Comparison of ENCODE assay signal across 19 mouse cellular contexts in genomic region chr4:123093869-123094268, GRCm38 (mm10). TPM values are rescaled to one million over a fixed set of nuclear protein-coding genes. Genes with fewer than 3 reads are reported as not detected.
A peak's percentile ranks its signal among the peaks of the same experiment; 100 is the strongest.
DNase-seq lines count a peak whose midpoint lies in the region; ATAC-seq lines count a peak whose summit lies in the region.
"Had no signal": no experiment of that assay in that cellular context is flagged by ENCODE, and none has a peak within 500 bp of the region (broad histone marks: within the 10 kb centered on the region; RNA-seq: fewer than 3 reads in every experiment).

No protein-coding gene starts in this region.

- ATAC-seq in lung, embryonic 15.5 days (ENCODE audit: borderline replicate concordance, extremely low read depth, low FRiP score, low TSS enrichment) = peak; percentile 67; the same call in 1 of the 2 replicates
- ATAC-seq in intestine, embryonic 16.5 days = peak; percentile 47
- ATAC-seq in stomach, embryonic 16.5 days (ENCODE audit: insufficient read depth, low FRiP score) = peak; percentile 18; the same call in 1 of the 2 replicates
- no peak for ATAC-seq in kidney, embryonic 15.5 days (replicated peaks; ENCODE audit: low FRiP score)

- intact Hi-C loops in heart, postnatal 25 days (cut with DNase I) = no loop called here

- no peak for DNase-seq in heart, embryonic 10.5 days (ENCODE audit: low spot score)
- DNase-seq in heart, postnatal 25 days (ENCODE audit: low spot score) = no peak
- DNase-seq in lung, postnatal 4 days = no peak
- no peak for DNase-seq in right cerebral cortex, adult 18-20 months
- DNase-seq: adrenal gland, adult 8-10 months; cerebellum, adult 11 months; cerebellum, postnatal 25 days; gastrocnemius, adult 2 months had no signal

- no peaks in the 10 kb centered on the region for H3K9me3 ChIP-seq in heart, embryonic 10.5 days
- no peaks in the 10 kb centered on the region for H3K9me3 ChIP-seq in lung, embryonic 15.5 days
- no peaks in the 10 kb centered on the region for H3K9me3 ChIP-seq in intestine, embryonic 16.5 days (ENCODE audit: control insufficient read depth, low read length)
- no peaks in the 10 kb centered on the region for H3K9me3 ChIP-seq in stomach, embryonic 16.5 days (replicated peaks; ENCODE audit: control insufficient read depth, low read length)
- no peaks in the 10 kb centered on the region for H3K9me3 ChIP-seq in kidney, embryonic 15.5 days (replicated peaks)
- H3K9me3 ChIP-seq: neural tube, embryonic 12.5 days had no signal

- H3K27me3 ChIP-seq in heart, embryonic 10.5 days (ENCODE audit: insufficient read depth, poor library complexity, severe bottlenecking) = peaks cover 4% of the 10 kb centered on the region; the same call in 1 of the 2 replicates
- no peaks in the 10 kb centered on the region for H3K27me3 ChIP-seq in lung, embryonic 15.5 days
- H3K27me3 ChIP-seq in intestine, embryonic 16.5 days (replicated peaks; ENCODE audit: control insufficient read depth, insufficient read depth, low read length) = no peaks in the 10 kb centered on the region
- H3K27me3 ChIP-seq in stomach, embryonic 16.5 days (ENCODE audit: control insufficient read depth, insufficient read depth, low read length) = no peaks in the 10 kb centered on the region
- H3K27me3 ChIP-seq in kidney, embryonic 15.5 days = no peaks in the 10 kb centered on the region
- H3K27me3 ChIP-seq: CH12.LX; neural tube, embryonic 12.5 days had no signal

- no peak overlapping the region for H3K27ac ChIP-seq in heart, embryonic 10.5 days
- peak overlapping the region; percentile 73; the same call in 1 of the 2 replicates for H3K27ac ChIP-seq in lung, embryonic 15.5 days
- no peak overlapping the region for H3K27ac ChIP-seq in intestine, embryonic 16.5 days (ENCODE audit: low read length)
- 0 out of 2 replicates have a peak overlapping the region, but pooled peaks have one; percentile 38 for H3K27ac ChIP-seq in stomach, embryonic 16.5 days (ENCODE audit: low read length)
- no peak overlapping the region for H3K27ac ChIP-seq in kidney, embryonic 15.5 days
- H3K27ac ChIP-seq: gastrocnemius, adult 2 months; macrophage; neural tube, embryonic 12.5 days had no signal

- peak overlapping the region; percentile 41; the same call in 1 of the 2 replicates for H3K4me2 ChIP-seq in lung, embryonic 15.5 days
- H3K4me2 ChIP-seq in intestine, embryonic 16.5 days (ENCODE audit: low read depth, low read length) = peak overlapping the region; percentile 43; the same call in 1 of the 2 replicates
- H3K4me2 ChIP-seq in stomach, embryonic 16.5 days (ENCODE audit: low read depth, low read length) = peak overlapping the region; percentile 41
- H3K4me2 ChIP-seq in kidney, embryonic 15.5 days = no peak overlapping the region
- H3K4me2 ChIP-seq: midbrain, embryonic 11.5 days; neural tube, embryonic 12.5 days had no signal

- 30% methylated on average over 9 of the region's 9 CpGs for WGBS in heart, embryonic 10.5 days
- WGBS in lung, embryonic 15.5 days = 30% methylated on average over 9 of the region's 9 CpGs
- WGBS in intestine, embryonic 16.5 days = 55% methylated on average over 9 of the region's 9 CpGs
- WGBS in stomach, embryonic 16.5 days = 40% methylated on average over 9 of the region's 9 CpGs
- 56% methylated on average over 9 of the region's 9 CpGs for WGBS in kidney, embryonic 15.5 days

- H3K4me1 ChIP-seq in heart, embryonic 10.5 days = peaks cover 9% of the 10 kb centered on the region
- H3K4me1 ChIP-seq in lung, embryonic 15.5 days = no peaks in the 10 kb centered on the region
- 0 out of 2 replicates have a peak, but pooled peaks cover 5% of the 10 kb centered on the region for H3K4me1 ChIP-seq in intestine, embryonic 16.5 days (ENCODE audit: control insufficient read depth, insufficient read depth, low read length)
- no peaks in the 10 kb centered on the region for H3K4me1 ChIP-seq in stomach, embryonic 16.5 days (ENCODE audit: control insufficient read depth, insufficient read depth, low read length)
- H3K4me1 ChIP-seq in kidney, embryonic 15.5 days = peaks cover 3% of the 10 kb centered on the region; the same call in 1 of the 2 replicates
- H3K4me1 ChIP-seq: neural tube, embryonic 12.5 days had no signal

- no peak overlapping the region for H3K9ac ChIP-seq in lung, embryonic 15.5 days
- H3K9ac ChIP-seq in intestine, embryonic 16.5 days (ENCODE audit: low read depth, low read length) = no peak overlapping the region
- H3K9ac ChIP-seq in stomach, embryonic 16.5 days (ENCODE audit: low read length) = no peak overlapping the region
- no peak overlapping the region for H3K9ac ChIP-seq in kidney, embryonic 15.5 days
- H3K9ac ChIP-seq: neural tube, embryonic 12.5 days had no signal

- H3K36me3 ChIP-seq in heart, embryonic 10.5 days = no peaks in the 10 kb centered on the region
- H3K36me3 ChIP-seq in lung, embryonic 15.5 days = no peaks in the 10 kb centered on the region
- no peaks in the 10 kb centered on the region for H3K36me3 ChIP-seq in intestine, embryonic 16.5 days (ENCODE audit: control insufficient read depth, insufficient read depth, low read length)
- H3K36me3 ChIP-seq in stomach, embryonic 16.5 days (ENCODE audit: control insufficient read depth, insufficient read depth, low read length) = no peaks in the 10 kb centered on the region
- no peaks in the 10 kb centered on the region for H3K36me3 ChIP-seq in kidney, embryonic 15.5 days
- H3K36me3 ChIP-seq: neural tube, embryonic 12.5 days had no signal

- H3K4me3 ChIP-seq in heart, embryonic 10.5 days = peak overlapping the region; percentile 33; the same call in 1 of the 2 replicates
- H3K4me3 ChIP-seq in lung, embryonic 15.5 days = no peak overlapping the region
- H3K4me3 ChIP-seq in intestine, embryonic 16.5 days (ENCODE audit: low read length) = no peak overlapping the region
- no peak overlapping the region for H3K4me3 ChIP-seq in stomach, embryonic 16.5 days (replicated peaks; ENCODE audit: low read length)
- H3K4me3 ChIP-seq in kidney, embryonic 15.5 days (replicated peaks) = no peak overlapping the region
- H3K4me3 ChIP-seq: gastrocnemius, adult 2 months; neural tube, embryonic 12.5 days had no signal

RNA-seq across cellular contexts. Expression of gene Bmp8b, which starts 11.1 kb away (rescaled TPM):
- 0.18 and 0.84 TPM in 2 replicates for polyA plus RNA-seq in heart, embryonic 10.5 days (2016; fragmentation: Nextera tagmentation; extraction: Ambion mirVana)
- total RNA-seq in heart, postnatal 25 days (2021) = not detected
- 1.3 and 1.6 TPM in 2 replicates for polyA plus RNA-seq in lung, embryonic 15.5 days (2015; fragmentation: Nextera tagmentation; extraction: Ambion mirVana)
- 0.29 and 0.47 TPM in 2 replicates for polyA plus RNA-seq in intestine, embryonic 16.5 days (2015; fragmentation: Nextera tagmentation; extraction: Ambion mirVana)
- polyA plus RNA-seq in stomach, embryonic 16.5 days (2015; fragmentation: Nextera tagmentation; extraction: Ambion mirVana) = 0.50 and 0.67 TPM in 2 replicates
- polyA plus RNA-seq in kidney, embryonic 15.5 days (2015; fragmentation: Nextera tagmentation; extraction: Ambion mirVana) = 0.33 and 0.49 TPM in 2 replicates
- total RNA-seq: CH12.LX; gastrocnemius, adult 2 months; layer of hippocampus, adult 18-20 months; monocyte, adult 5-6 weeks had no signal
- polyA plus RNA-seq: hindbrain, embryonic 11.5 days; macrophage had no signal

RNA-seq across cellular contexts. Expression of gene Oxct2b, which starts 22.2 kb away (rescaled TPM):
- polyA plus RNA-seq in heart, embryonic 10.5 days (2016; fragmentation: Nextera tagmentation; extraction: Ambion mirVana) = 0.11 TPM in 1 of 2 replicates, not detected in the other
- total RNA-seq in heart, postnatal 25 days (2021) = not detected
- not detected in 2 replicates for polyA plus RNA-seq in lung, embryonic 15.5 days (2015; fragmentation: Nextera tagmentation; extraction: Ambion mirVana)
- 0.13 TPM in 1 of 2 replicates, not detected in the other for polyA plus RNA-seq in intestine, embryonic 16.5 days (2015; fragmentation: Nextera tagmentation; extraction: Ambion mirVana)
- 0.22 TPM in 1 of 2 replicates, not detected in the other for polyA plus RNA-seq in stomach, embryonic 16.5 days (2015; fragmentation: Nextera tagmentation; extraction: Ambion mirVana)
- not detected in 2 replicates for polyA plus RNA-seq in kidney, embryonic 15.5 days (2015; fragmentation: Nextera tagmentation; extraction: Ambion mirVana)
- total RNA-seq: CH12.LX; gastrocnemius, adult 2 months; layer of hippocampus, adult 18-20 months; monocyte, adult 5-6 weeks had no signal
- polyA plus RNA-seq: macrophage had no signal

RNA-seq across cellular contexts. Expression of gene Ppie, which starts 45.9 kb away (rescaled TPM):
- polyA plus RNA-seq in heart, embryonic 10.5 days (2016; fragmentation: Nextera tagmentation; extraction: Ambion mirVana) = 72.4 and 100 TPM in 2 replicates
- total RNA-seq in heart, postnatal 25 days (2021) = 10 to 100 TPM; 20.2 to 24.4 TPM
- 107 and 109 TPM in 2 replicates for polyA plus RNA-seq in lung, embryonic 15.5 days (2015; fragmentation: Nextera tagmentation; extraction: Ambion mirVana)
- 76.1 and 84.1 TPM in 2 replicates for polyA plus RNA-seq in intestine, embryonic 16.5 days (2015; fragmentation: Nextera tagmentation; extraction: Ambion mirVana)
- polyA plus RNA-seq in stomach, embryonic 16.5 days (2015; fragmentation: Nextera tagmentation; extraction: Ambion mirVana) = 79.4 and 85.4 TPM in 2 replicates
- polyA plus RNA-seq in kidney, embryonic 15.5 days (2015; fragmentation: Nextera tagmentation; extraction: Ambion mirVana) = 105 and 109 TPM in 2 replicates

Comparison
In these comparisons a context has a peak if more than half of its experiments do, and no peak if none do; other contexts are left out.
1. H3K27ac ChIP-seq: peak in lung, embryonic 15.5 days (single experiment) and stomach, embryonic 16.5 days (single experiment); none in heart, embryonic 10.5 days (single experiment), intestine, embryonic 16.5 days (single experiment) and kidney, embryonic 15.5 days (single experiment).